Mouse (Mus musculus): Measurements from ENCODE around the gene Mier1.

DNA sequence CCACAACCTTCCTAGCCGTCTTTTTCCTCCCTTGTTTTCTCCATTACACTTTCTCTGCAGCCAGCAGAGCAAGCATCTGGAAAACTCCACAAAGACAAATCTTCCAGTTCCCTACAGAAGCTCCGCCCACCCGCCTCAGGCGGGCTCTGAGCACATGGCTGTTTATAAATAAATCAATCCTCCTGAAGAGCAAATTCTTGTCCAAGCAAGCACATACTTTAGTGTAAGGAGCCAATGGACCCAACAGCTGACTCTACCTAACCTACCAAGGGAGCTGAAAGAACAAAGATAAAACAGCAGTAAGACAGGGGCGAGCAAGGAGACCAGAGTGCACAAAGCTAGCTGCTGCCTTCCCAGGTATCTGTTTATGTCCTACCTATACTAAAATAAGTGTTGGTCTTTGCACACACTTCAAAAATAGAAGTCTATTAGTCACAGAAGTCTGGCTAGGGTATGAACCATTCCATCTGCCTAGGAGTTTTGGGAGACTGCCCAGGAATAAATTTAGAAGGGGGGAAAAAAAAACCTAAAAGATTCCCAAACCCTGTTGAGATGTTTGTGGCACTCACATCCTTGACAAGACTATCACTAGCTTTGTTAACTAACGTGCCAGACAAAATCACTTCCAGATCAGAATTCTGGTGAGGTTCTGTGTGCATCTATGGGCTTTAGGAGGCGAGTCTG, 64.6 kb downstream of the Mier1 start:
- TF ChIP-seq CTCF (IDR thresholded peaks at IDR 0.05; ENCODE audit: control insufficient read depth, insufficient read depth, insufficient replicate concordance, low read depth, low read length) (no peak), POLR2A (IDR thresholded peaks at IDR 0.05; ENCODE audit: control insufficient read depth, low read depth, low read length) (no peak)

Data from testis, adult 2 months (tissue).